Mouse (Mus musculus) layer of hippocampus, adult 11-12 months (tissue): ENCODE measurements around the gene Ucn3.
"Not testable (repeated sequence)": the region's sequence is repeated elsewhere in the genome, so short reads cannot be mapped to it uniquely, and the experiment has no call there.

Experiments used
- DNase-seq: peaks from one replicate; pipeline ENCODE4 v3.0.0; 2022; ENCODE audit warnings: low spot score

The Ucn3 gene

DNA sequence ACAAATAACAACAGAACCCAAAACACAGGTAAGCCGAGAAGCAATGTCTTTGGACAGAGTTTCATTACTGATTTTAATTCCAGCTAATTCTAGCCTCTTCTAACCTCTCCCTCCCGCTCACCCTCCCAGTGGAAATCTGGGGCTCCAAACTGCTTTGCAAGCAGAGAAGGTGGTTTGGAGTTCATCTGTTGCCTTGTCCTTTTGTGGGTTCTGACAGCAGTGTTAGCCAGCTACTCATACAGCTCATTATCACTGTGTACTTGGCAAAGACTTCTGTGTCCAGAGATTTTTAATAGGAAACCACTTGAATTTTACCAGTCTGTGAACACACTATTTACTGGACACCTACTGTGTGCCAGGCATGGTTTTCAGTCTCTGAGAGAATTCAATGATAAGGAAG, at the start of gene Ucn3:
Ucn3 (minus strand) TSS at position 101 of the 400 bp plus-strand sequence.
- no peak for DNase-seq

DNA sequence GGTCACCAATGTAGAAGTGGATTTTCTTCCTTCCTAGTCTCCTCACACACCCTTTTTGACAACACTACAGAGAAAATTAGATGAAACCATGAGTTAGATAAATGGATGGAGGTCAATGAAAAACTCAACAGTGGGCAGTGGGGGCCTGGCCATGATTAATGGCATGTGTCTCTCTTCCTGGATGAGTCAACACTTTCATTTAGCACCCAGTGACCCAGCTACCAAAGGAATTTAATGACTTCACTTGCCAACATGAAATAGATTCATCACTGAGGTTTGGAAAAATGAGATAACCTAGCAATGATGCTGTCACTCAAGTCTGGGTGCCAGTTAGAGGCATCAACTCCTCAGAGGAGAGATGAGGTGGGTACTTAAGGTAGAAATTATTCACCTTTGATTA, 46.9 kb upstream of the Ucn3 start:
- no peak for DNase-seq

DNA sequence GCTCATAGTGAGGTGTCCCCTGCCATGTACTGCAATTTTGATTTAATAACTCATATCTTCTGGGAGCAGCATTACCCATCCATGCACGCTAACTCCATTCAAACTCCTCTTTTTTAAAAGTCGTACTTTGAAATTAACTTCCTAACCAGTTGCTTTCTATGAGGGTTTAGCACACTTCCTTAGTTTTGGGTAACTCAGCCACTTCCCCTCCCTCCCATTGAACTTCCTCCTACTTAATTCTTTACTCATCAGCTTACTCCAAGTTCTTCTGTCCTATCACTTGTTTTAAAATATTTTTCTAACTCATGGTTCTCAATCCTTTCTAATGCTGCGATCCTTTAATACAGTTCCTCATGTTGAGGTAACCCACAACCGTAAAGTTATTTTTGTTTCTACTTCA, 23.7 kb upstream of the Ucn3 start:
- no peak for DNase-seq

DNA sequence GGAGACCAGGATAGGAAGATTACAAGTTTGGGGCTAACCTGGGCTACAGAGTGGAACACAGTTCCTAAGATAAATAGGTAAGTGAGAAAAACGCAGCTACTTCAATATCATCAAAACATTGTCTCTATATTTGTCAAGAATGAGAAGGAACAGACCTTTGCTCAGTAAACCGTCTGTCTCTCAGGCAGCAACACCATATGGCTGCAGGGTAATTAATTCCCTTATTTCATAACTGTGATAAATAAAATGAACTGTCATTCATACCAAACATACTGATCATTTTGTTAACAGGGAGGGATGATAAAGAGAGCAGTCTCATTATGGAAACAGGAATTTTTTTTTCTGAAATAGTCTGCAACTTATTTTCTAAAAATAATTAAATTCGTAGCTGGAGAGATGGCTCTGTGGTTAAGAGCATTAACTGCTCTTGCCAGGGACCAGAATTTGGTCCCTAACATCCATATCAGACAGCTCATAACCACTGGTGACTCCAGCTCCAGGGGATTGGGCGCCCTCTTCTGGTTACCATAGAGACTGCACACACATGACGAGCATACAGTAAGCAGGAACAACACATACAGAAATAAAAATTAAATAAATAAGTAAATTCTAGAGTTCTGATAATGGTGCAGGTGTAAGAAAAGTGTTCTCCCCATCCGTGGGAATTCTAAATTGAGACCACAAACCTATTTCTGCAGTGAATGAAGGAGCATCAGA, 6.2 kb upstream of the Ucn3 start:
- peak; percentile 6 for DNase-seq

DNA sequence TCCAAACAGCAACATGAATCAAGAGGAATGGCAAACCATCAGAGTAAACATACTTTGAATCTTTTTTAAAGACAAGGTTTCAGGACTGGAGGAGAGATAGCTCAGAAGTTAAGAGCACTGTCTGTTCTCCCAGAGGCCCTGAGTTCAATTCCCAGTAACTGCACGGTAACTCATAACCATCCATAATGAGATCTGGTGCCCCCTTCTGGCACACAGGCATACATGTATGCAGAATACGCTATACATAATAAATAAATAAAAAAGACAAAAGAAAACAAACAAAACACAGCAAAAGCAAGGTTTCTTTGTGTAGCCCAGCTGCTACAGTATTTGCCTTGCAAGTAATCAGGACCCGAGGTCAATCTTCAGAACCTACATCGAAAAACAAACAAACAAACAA, 4.3 kb upstream of the Ucn3 start:
- no peak for DNase-seq

DNA sequence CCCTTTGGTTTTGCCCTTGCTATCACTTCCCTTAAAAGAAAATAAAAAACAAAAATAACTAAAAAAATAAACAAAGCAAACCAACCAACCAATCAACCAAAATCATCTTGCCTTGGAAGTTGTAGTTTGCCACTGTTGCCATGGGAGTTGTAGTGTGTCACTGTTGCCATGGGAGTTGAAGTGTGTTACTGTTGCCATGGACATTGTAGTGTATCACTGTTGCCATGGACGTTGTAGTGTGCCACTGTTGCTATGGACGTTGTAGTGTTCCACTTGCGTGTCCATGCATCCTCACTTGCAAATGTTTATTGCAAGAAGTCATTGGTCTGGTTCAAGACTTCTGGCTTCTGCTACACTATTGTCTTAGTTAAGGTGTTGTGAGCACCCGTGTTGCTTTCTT, 2.1 kb upstream of the Ucn3 start:
- no peak for DNase-seq

DNA sequence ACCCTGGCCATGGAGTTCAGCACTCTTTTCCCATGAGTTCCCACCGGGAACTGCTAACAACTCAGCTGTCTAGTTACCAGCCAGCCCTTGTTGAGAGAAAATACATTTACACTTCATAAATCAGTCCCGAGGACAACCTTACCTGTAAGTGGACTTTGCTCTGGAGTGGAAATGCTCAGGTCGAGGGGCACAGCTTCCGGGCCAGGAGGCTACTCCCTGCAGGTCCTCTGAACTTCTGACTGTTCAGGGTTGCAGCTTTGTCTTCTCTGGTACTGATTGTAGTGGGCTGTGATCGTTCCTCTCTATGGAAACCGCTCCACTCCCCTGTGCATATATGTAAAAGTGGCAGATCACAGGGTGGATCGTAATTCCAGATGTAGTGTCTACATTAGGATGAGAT, 450 bp downstream of the Ucn3 start:
- DNase-seq, result no peak

DNA sequence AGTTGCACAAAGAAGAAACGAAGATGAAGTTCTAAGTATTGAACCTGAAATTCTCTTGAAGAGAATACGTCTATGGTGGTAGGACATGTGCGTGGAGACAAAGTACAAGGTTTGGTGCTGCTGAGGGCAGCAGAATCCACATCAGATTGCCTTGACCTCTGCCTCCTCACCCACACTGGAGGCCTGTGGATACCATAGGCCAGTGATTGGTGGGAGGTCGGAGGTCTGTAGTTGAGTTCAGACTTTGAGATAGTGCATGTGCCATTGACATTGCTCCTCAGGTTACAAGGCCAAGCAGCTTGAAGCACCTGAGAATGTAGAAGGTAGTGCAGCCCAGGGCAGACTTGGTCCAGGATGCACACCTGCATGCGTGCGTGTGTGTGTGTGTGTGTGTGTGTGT, 19.1 kb downstream of the Ucn3 start:
- no peak for DNase-seq

DNA sequence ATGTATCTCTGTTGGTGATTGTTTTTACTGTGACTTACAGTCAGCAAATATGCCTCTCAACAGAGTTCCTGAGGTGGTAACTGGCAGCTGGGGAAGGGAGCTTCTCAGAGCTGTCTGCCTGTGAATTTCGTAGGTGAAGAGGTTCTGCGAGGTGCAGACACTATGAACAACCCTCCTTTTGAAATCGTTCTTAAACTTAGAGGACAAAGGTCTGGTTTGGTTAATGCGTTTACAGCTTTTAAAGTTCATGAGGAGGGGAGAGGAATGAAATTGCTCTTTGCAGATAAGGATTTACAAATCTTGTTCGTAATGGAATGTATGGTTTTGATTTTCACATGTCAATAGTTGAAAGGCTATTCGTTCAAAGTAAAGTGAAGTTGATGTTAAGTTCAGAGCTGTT, 19.5 kb downstream of the Ucn3 start:
- DNase-seq, result no peak

DNA sequence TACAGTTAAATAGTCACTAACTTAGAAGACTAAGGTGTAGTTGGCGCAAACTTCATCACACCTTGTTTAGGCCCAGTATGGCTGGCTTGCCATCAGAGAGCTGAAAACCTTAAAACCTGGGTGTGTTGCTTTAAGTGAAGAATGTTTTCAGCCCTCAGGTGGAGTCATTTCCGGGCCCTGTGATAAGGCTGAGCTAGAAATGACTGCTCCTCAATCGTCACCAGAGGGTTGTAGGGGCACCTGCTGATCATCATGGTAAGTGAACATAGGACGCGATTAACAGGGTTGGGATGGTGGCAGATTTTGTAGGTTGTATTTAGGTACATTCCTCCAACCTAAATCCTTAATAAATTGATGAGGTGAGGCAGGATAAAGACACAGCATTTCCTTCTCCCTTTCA, 20.7 kb downstream of the Ucn3 start:
- no peak for DNase-seq

DNA sequence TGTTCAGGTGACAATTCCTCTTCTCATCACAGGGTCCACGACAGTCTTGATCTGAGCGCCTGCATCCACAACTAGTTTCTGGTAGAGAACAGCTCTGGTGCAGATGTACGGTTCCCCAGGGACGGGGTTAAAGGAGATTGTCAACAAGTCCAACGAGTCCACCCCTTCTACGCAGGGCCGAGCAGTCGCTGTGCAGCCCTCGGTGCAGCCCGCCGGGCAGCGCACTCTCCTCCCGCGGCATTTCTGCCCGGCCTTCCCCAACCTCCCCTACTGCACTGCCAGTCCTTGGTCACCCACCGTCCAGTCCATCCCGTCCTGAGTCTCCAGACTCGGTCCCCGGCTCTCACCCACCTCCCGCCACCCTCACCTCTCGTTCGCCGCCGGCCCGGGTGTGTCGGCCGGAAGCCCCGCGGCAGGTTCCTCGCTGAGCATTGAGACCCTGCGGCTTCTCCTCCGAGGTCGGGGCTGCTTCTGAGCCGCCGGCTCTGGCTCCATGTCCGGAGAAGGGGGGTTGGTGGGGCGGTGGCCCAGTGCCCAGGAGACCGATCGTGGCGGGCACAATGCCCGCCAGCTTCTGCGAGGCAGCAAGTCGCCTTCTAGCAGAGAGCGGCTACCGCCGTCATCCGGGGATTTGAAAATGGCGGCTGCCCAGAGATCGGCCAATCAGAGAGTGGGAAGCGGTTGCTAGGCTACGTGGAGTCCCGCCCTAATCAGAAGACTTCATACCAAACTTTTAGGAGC, 27.4 kb downstream of the Ucn3 start, which contains the start of the genes Net1 and Tubal3:
Net1 (minus strand) TSS at position 650 of the 741 bp plus-strand sequence.
Tubal3 (plus strand) TSS at position 704 of the 741 bp plus-strand sequence.
- DNase-seq, result peak; percentile 84

DNA sequence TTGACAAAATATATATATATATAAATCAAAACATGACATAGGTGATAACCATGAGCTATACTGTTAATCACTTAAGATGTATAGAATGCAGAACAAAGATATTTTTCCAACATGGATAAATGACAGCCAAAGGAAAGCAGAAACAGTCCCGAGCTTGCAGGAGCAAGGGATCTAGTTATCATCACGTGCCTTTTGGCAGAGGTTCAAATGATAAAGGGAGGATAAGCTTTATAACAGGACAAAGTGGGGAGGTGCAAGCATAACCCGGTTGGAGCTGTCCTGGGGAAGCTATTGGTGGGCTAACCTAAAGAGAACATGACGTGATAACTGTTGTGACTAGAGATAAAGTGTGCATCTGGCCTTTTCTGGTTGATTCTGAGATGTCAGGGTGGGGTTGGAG, 31.6 kb downstream of the Ucn3 start:
- no peak for DNase-seq

DNA sequence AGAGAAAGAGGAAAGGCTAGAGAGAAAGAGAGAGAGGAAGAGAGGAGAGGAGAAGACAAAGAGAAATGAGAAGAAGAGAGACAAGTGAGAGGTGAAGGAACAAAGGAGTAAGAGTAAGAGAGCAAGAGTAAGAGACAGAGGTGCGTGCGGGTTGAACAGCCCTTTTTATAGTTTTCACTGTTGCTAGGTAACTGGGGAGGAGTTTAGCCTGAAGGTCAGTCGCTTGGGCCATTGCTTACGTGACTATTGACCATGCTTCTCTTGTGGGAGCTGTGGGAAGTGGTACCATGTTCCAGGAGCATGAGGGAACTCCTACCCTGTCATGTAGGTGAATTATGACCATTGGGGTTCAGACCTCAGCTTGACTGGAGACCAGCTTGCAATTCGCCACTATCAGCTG, 34.8 kb downstream of the Ucn3 start:
- DNase-seq, result no peak

DNA sequence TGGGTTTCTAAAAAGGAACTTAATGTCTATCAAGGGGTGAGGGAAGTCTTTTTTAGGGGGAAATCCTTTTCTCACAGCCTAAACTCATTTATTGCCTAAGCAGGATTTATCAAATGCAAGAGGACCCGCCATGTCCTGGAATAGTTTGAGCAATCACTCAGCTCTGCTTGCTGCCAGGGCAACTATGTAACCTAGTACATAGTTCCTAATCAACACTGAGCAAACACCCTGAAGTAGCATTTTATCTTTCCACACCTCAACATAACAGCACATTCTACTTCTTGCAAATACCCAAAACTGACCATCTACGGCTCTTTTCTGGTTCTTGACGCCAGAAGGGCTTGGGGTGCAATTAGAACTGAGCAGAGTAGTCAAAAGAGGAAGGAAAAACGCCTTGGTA, 36.9 kb downstream of the Ucn3 start:
- no peak for DNase-seq

DNA sequence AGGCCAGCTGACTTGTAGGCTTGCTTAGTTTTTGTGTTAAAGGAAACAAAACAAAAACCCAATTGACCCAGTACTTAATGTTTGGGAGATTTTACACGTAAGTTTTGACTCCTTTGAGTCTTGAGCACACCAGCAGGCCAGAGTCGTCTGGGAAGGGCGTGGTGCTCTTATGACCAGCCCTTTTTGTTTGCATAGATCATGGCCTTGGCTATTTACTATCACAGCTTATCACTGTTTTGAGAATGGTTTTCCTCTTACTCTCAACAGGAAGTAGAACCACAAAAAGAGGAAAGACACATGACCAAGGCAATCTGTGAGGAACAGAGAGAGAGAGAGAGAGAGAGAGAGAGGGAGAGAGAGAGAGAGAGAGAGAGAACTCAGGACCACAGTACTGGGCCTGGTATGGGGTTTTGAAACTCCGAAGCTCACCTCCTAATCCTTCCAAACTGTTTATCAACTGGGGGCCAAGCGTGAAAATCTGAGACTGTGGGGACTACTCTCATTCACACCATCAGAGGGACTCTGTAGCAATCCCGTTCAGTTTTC, 37.9 kb downstream of the Ucn3 start:
- no peak for DNase-seq

DNA sequence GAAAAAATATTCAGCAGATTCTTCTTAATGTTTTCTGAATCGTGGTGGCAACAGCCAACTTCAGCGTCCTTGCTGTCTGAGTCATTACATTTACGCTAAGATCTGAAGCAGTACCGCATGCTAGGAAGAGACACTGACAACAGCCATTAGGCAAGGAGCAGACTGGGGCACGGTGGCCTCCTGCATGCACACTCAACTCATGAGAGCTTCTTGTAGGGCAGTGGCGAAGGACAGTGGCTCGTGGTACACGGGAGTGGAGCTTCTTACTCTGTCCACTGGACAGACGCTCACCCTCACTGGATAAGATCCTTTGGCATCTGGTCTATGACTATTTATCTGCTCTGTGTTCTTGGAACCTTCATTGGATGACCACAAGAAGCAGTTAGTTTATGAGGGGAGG, 45.8 kb downstream of the Ucn3 start:
- DNase-seq, result no peak

DNA sequence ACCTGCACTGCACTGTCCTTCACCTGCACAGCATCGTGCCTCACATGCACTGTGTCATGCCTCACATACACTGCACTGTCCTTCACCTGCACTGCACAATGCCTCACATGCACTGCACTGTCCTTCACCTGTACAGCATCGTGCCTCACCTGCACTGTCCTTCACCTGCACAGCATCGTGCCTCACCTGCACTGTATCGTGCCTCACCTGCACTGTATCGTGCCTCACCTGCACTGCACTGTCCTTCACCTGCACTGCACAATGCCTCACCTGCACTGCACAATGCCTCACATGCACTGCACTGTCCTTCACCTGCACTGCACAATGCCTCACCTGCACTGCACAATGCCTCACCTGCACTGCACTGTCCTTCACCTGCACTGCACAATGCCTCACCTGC, 46.9 kb downstream of the Ucn3 start:
- DNase-seq, result not testable (repeated sequence)

DNA sequence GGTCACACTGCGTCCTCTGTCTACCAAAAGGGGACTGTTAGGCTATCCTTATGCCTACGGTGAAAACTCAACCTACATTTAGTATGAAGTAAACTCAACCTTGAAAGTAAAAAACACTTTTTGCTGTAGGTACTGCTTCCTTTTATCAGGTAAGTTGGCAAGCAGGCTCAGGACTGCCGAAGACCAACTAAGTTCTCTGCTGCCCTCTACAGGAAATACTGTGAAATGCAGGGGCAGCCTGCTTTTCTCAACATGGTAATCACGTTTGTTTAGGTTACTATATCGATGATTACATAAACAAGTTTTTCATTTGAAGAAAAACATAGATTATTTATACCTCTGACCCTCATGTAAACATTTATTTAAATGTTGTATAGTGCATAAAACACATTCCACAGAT, 48.2 kb downstream of the Ucn3 start:
- peak; percentile 86 for DNase-seq

DNA sequence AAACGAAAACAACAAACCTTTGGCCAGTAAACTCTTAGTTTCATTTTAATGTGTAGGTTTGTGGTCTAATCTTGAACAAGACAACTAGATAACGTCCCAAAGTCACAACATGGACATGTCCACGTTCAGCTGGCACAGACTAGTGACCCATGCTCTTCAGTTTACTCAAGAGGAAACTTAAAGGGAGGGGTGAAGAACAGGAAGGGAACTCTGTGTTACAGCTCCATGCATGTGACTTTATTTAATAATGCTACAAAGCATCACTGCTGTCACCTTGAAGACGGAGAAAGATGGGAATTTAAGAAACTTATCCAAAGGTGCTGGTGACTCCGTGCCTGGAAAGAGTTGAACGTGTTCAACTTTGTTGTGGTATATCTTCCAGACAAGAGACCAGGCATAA, 49.1 kb downstream of the Ucn3 start:
- no peak for DNase-seq

DNA sequence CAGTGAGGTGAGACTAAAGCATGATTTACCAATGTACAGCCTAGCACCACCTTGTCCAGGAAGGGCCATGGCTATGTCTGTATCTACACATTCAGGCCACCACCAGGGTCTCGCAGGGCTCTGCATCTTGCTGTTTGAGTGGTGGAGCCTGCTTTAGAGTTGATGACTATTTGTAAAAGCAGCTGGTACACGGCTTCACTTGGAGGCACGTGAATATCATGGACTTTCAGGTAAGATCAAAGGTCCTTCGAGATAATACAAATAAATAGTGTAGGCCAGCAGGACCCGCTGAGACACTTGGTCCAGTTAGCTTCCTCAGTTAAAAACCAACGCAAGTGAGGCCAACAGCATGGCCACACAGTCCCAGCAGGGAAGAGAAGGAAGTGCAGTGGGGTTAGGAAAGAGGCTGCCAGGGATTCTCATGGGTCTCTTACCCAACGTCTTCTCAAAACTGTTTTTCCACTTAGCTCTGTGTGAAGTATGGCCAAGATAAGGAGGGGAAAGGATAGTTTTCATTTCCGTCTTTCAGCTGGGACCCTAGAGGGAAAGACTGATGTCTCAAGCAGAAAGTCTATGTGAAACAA, 49.7 kb downstream of the Ucn3 start:
- DNase-seq, result no peak

DNA sequence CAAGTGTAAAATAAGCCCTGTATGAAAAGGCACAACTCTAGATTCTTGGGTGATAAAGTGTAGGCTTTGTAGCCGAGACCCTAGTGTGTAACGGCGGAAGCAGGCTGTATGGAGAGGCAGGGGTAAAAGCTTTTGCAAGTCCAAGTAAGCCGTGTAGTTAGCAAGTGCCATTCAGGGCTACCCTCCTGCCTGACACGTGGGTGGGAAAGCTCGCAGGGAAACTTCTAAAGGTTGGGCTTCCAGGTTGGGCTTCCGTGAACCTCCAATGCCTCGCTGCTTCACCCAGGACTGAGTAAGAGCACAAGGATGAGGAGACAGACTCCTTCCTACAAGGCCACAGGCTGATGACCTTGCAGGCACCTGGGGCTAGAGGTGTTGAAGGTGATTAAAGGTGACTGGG, 50.6 kb downstream of the Ucn3 start:
- no peak for DNase-seq

DNA sequence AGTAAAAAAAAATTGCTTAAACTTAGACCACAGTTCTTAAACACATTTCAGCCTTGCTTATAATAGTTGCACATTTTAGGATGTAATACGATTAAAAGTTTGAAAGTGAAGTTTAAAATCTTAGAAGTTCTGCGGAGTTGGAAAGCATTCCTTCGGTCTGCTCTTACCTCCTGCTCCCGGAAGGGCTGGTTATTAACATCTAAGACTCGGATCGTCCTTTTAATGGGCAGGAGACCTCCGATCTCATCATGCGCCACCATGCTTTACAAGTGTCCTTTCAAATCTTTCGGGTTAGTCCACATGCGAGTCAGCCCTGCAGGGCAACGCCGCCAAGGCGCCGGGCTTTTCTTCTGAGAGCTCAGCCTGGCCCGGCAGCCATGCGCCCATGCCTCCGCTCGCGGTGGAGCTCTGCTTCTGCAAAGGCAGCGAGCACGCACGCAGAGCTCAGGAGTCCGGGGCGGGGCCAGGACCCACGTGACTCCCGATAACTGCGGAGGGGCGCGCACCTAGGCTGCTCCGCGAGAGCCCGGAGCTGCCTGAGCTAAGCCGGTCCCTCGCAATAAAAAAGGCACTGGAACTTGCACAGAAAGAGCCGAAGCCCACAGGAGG, 51.9 kb downstream of the Ucn3 start:
- DNase-seq, result peak; percentile 85

DNA sequence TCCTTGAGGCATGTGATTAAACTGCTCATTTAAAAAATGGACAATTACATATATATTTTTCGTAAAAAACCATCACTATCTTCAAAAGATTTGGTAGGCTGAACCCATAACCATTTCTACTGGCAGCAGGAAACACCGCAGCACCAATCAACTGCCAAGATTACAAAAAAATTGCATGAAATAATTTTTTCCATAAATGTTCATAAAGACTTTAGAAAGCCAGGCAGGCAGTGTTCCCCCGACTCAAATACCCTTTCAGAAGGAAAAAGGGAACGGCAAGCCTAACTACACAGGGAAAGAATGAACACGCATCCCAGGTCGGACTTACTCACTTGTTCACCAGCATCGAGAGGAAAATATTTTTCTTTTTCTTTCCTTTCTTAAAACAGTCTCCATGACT, 52.5 kb downstream of the Ucn3 start:
- no peak for DNase-seq
